Mouse (Mus musculus): Measurements from ENCODE around the gene Nfix. TPM values are rescaled to one million over a fixed set of nuclear protein-coding genes. Genes with fewer than 3 reads are reported as not detected.

The Nfix gene
- polyA plus RNA-seq, 1 experiment = not detected

DNA sequence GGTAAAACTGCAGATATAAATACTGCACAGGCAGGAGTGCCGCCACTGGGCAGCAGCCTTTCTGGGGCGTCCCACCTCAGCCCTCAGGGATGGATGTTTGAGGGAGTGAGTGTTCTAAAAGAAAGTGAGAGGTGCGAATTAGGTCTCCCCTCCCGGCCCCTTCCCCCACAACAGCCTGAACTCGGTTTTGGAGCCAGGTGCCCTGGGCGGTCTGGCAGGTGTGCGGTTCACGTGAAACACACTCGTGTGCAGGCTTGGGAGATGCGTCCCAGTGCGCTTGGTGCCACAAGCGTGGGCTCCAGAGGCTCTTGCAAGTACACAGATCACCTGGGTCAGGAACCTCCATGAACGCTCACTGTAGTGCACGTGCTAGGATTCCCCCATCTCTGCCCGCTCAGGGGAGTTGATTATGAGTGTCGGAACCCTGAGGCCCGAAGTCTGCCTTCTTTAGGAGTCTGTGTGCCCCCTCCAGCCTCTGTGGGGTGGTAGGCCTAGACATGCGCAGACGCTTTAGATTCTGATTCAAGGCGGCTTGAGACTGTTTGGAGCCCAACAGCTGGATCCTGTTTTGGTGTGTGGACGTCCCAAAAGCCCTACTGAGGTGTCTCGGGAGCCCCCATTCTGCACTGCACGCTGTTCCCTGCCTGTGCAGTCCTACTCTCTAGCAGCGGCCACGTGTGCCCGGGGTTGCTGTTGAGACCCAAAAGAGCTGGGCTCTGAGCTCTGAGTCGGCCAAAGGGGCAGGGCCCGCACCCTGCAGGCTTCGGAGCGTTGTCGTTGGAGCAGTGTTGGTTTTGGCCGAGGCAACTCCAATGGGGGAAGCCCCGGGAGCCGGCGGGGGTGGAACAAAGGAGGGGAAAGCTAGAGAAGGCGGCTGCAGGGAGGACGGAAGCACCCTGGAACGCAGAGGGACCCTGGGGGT is 14.1 kb downstream of the Nfix start:
- 57% methylated on average over 38 of the region's 38 CpGs for WGBS
- Histone ChIP-seq H3K4me1 (ENCODE audit: control insufficient read depth, insufficient read depth, low read length) (peaks cover 59% of the 10 kb centered on the region), H3K27ac (ENCODE audit: insufficient read depth, low read depth, low read length) (0 out of 2 replicates have a peak overlapping the region, but pooled peaks have one; percentile 42)

DNA sequence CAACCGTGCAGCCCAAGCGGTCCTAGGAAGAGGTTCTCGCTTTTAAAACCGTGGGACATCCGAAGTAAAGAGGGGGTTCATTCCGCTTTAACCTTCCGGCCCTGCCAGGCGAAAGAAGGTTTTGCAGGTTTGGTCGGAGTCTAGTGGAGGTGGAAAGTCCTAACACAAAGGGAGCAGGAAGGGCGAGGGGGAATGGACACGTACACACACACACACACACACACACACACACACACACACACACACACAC is 14.7 kb downstream of the Nfix start:
- Histone ChIP-seq H3K4me1 (ENCODE audit: control insufficient read depth, insufficient read depth, low read length) (peaks cover 56% of the 10 kb centered on the region), H3K4me3 (ENCODE audit: insufficient read depth, low read depth, low read length) (no peak overlapping the region), H3K27ac (ENCODE audit: insufficient read depth, low read depth, low read length) (peak overlapping the region; percentile 42)
- WGBS = 62% methylated on average over 11 of the region's 11 CpGs
- no peak for TF ChIP-seq CTCF (IDR thresholded peaks at IDR 0.05; ENCODE audit: insufficient read depth, low read depth, low read length)
- no peak for TF ChIP-seq POLR2A (IDR thresholded peaks at IDR 0.05; ENCODE audit: insufficient read depth, low read depth, low read length)

More for the DNA sequence above, 14.1 kb downstream of the Nfix start:
- no peak for TF ChIP-seq CTCF (IDR thresholded peaks at IDR 0.05; ENCODE audit: insufficient read depth, low read depth, low read length)
- no peak for TF ChIP-seq POLR2A (IDR thresholded peaks at IDR 0.05; ENCODE audit: insufficient read depth, low read depth, low read length)
- H3K4me3 ChIP-seq (ENCODE audit: insufficient read depth, low read depth, low read length) = no peak overlapping the region

DNA sequence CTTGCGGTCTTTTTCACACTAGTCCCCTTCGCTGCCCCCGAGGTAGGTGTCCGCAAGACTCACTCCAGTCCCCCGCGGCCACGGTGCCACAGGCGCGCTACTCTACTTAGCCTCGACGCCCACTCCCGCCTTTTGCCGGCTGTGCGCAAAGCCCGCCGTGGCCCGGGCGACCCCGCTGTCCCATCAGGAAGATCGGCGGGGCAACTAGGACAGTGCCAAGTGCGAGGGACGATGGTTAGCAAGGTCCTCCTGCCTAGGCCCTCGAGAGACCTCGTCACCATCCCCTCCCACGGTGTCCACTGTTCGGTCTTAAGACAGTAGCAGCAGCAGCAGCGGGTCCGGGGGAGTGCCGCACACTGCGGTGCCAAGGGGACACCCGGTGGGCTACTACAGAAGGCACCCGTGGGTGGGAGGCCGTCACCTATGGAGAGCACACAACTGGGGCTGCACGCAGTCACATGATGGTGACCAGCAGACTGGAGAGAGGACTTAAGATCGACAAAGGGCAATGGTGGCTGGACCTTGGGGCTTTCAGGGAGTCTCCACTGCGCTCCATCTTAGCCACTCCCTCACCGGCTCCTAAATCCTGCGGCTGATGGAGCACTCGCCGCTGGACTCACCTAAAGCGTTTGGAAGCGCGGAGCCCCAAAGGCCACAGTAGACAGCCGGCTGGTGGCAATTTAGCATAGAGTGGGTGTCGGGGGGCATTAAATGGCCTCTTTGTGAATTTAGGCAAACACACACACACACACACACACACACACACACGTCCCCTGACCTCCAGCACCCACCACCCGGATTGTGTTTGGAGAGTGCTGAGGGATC is 15.3 kb downstream of the Nfix start:
- peak overlapping the region; percentile 27 for H3K4me3 ChIP-seq (ENCODE audit: insufficient read depth, low read depth, low read length)
- 25% methylated on average over 48 of the region's 48 CpGs for WGBS
- peaks cover 55% of the 10 kb centered on the region for H3K4me1 ChIP-seq (ENCODE audit: control insufficient read depth, insufficient read depth, low read length)
- TF ChIP-seq POLR2A (IDR thresholded peaks at IDR 0.05; ENCODE audit: insufficient read depth, low read depth, low read length) = no peak
- TF ChIP-seq CTCF (IDR thresholded peaks at IDR 0.05; ENCODE audit: insufficient read depth, low read depth, low read length) = no peak
- H3K27ac ChIP-seq (ENCODE audit: insufficient read depth, low read depth, low read length) = peak overlapping the region; percentile 42

DNA sequence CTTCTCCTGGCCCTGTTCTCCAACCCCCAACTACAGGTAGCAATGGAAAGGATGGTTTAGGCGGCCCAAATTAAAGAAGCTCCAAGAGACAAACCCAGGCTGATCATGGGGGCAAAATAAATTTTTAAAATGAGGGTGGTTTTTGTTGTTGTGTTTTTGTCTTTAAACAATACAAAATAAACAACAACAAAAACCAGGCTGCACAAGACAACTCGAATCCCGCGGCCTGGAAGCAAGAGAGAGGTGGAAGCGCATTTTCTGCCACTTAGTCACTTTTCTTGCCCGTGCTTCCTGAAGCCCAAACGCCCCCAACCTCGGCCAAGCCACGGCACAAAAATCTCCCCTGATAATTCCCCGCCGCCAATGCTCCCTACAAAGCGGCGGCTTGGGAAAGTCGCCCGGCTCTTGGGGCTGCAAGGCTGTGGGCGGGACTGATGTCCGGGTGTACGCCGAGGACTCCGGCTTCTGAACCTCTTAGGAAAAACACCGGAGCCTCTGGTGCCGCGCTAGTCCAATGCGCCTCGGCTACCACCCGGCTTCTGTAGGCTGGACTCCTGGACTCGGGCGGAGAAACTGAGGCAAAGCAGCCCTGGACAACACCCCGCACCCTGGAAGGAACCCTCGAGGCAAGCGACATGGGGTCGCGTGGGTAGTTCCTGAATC is 16.1 kb downstream of the Nfix start:
- TF ChIP-seq POLR2A (IDR thresholded peaks at IDR 0.05; ENCODE audit: insufficient read depth, low read depth, low read length) (no peak), CTCF (IDR thresholded peaks at IDR 0.05; ENCODE audit: insufficient read depth, low read depth, low read length) (no peak)
- Histone ChIP-seq H3K4me3 (ENCODE audit: insufficient read depth, low read depth, low read length) (peak overlapping the region; percentile 27), H3K4me1 (ENCODE audit: control insufficient read depth, insufficient read depth, low read length) (peaks cover 62% of the 10 kb centered on the region), H3K27ac (ENCODE audit: insufficient read depth, low read depth, low read length) (peak overlapping the region; percentile 42; the same call in 1 of the 2 replicates)
- 20% methylated on average over 33 of the region's 33 CpGs for WGBS

DNA sequence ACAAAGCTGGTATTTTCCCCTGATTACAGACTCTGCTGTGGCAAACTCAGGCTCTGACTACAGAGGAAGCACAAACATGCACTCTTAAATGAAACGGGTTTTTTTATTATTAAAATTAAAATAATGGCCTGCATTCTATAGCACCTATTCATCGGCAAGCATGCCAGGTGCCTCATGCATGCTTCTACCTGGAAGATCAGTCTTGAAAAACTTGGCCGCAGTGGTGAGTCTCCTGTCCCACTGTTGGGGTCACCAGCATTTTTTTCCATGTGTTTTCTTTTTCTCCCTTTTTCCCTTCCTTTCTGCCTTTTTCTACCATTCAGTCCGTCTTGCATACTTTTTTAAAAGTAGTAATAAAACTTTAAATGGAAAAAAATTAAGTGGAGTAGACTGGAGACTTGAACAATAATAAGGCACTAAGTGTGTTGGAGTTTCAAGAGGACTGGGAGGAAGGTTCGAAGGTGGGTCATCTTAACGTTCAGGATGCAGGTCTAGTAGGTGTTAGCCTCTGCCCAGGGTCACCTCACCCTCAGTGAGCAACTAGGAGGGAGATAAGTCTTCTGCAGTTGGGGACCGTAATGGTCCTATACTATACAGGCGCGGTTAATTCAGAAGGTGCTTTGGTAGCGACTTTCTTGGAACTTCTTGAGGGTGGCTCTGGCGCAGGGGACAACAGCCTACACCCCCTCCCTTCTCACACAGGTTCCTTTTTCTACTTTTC is 16.8 kb downstream of the Nfix start:
- no peak for TF ChIP-seq POLR2A (IDR thresholded peaks at IDR 0.05; ENCODE audit: insufficient read depth, low read depth, low read length)
- TF ChIP-seq CTCF (IDR thresholded peaks at IDR 0.05; ENCODE audit: insufficient read depth, low read depth, low read length) = no peak
- WGBS = 75% methylated on average over 11 of the region's 11 CpGs
- H3K4me3 ChIP-seq (ENCODE audit: insufficient read depth, low read depth, low read length) = no peak overlapping the region
- H3K4me1 ChIP-seq (ENCODE audit: control insufficient read depth, insufficient read depth, low read length) = peaks cover 60% of the 10 kb centered on the region
- no peak overlapping the region for H3K27ac ChIP-seq (ENCODE audit: insufficient read depth, low read depth, low read length)

DNA sequence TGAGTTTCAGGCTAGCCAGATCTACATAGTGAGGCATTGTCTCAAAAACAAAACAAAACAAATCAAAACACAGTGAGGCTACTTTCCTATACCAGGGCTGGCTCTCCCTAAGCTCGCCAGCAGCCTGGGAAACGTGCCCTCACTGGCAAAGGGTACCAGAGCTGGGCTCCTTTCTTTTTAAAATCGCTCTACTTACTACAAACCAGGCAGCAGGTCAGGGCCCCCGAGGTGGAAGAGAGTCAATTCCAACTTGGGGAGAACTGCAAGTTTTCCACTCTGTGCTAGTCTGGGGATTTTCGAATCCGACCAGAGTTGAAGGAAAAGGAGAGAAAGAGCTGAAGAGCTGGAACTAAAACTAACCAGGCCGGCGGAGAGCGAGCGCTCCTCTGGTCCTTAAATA is 17.5 kb downstream of the Nfix start:
- TF ChIP-seq CTCF (IDR thresholded peaks at IDR 0.05; ENCODE audit: insufficient read depth, low read depth, low read length) (no peak), POLR2A (IDR thresholded peaks at IDR 0.05; ENCODE audit: insufficient read depth, low read depth, low read length) (no peak)
- Histone ChIP-seq H3K27ac (ENCODE audit: insufficient read depth, low read depth, low read length) (no peak overlapping the region), H3K4me3 (ENCODE audit: insufficient read depth, low read depth, low read length) (no peak overlapping the region), H3K4me1 (ENCODE audit: control insufficient read depth, insufficient read depth, low read length) (peaks cover 62% of the 10 kb centered on the region)
- WGBS = 72% methylated on average over 10 of the region's 10 CpGs

DNA sequence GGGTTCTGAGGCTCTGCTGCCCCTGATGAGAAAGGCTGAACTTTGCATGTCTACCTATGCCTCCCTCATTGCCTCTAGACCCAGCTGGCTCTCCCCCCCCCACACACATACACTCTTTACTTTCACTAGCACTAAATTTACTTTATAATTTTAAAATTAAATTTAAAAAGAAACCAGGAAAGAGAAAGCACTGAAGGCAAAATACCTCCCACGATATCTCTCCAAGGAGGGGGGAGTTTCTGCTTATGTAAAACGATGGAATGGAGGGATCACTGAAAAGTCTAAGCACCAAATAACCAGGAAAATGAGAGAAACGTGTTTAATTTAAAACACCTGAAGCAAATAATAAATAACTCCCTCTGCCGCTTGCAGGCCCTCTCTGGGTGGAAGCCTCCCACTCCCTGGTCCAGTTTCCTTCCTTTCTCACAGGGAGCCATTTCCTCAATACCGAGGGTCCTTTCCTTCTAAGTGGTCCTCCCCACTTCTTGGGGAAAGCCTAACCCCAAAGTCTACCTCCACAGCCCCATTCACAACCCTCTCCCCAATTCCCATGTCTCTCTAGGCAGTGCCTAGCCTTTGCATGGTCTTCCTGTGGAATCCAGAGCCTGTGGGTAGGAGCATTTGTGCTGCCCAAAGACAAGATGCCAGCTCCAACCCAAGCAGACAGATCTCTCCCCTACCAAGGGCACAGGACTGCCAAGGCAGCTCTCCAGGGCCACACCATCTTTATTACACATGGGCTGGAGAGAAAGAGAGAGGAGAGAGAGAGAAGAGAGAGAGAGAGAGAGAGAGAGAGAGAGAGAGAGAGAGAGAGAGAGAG is 18.2 kb downstream of the Nfix start:
- H3K4me3 ChIP-seq (ENCODE audit: insufficient read depth, low read depth, low read length) = no peak overlapping the region
- 67% methylated on average over 5 of the region's 5 CpGs for WGBS
- peaks cover 60% of the 10 kb centered on the region for H3K4me1 ChIP-seq (ENCODE audit: control insufficient read depth, insufficient read depth, low read length)
- TF ChIP-seq POLR2A (IDR thresholded peaks at IDR 0.05; ENCODE audit: insufficient read depth, low read depth, low read length) = no peak
- TF ChIP-seq CTCF (IDR thresholded peaks at IDR 0.05; ENCODE audit: insufficient read depth, low read depth, low read length) = no peak
- peak overlapping the region; percentile 61 for H3K27ac ChIP-seq (ENCODE audit: insufficient read depth, low read depth, low read length)

All from olfactory bulb, adult 2 months (tissue).